Mouse (Mus musculus): ENCODE results near the gene Atg4c. TPM values are rescaled to one million over a fixed set of nuclear protein-coding genes. Genes with fewer than 3 reads are reported as not detected.

Gene Atg4c
- total RNA-seq, 1 experiment from 2014 or later: 12.3 TPM

DNA sequence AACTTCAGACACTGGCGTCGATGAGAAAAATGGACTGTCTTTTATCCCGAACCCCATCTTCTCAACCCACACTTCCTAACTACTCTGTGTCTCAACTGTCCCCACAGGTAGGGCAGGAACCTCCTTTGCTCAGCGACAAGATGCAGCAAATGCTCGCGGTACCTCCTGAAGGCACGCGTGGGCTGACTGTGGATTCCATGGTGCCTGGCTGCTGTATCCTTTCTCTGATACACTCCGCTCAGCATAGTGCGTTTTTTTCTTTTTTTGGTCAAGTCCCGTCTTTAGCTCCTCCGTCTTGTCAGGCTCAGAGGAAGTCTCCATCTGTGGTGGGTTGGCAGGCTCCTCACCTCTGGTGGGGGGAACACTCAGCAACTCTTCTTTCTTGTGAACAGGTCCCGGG lies 111.1 kb downstream of the Atg4c start:
- no peak for ATAC-seq (replicated peaks in 1 of 2; ENCODE audit: insufficient read depth in 1 of 2, low FRiP score in 2 of 2, low TSS enrichment in 1 of 2, low read depth in 1 of 2, poor library complexity in 2 of 2, severe bottlenecking in 2 of 2)

Other genes starting within 250 kb of the Atg4c start
- 1.1 and 2.1 TPM in 2 replicates for gene Angptl3, start 163.0 kb upstream of the Atg4c start, total RNA-seq (2017)
- 63.0 and 72.2 TPM in 2 replicates for gene Dock7, start 73.0 kb upstream of the Atg4c start, total RNA-seq (2017)
- gene Gm12689, start 102.0 kb downstream of the Atg4c start, total RNA-seq (2017): not detected in 2 replicates